Mouse (Mus musculus): ENCODE measurements at regions not wholly inside any gene's neighbourhood (a gene's known extent, or its start where the extent isn't known, plus 50 kb on each side); places are given as distances from the start of the nearest gene placed in this dataset.
A peak's percentile ranks its signal among the peaks of the same experiment; 100 is the strongest.

DNA sequence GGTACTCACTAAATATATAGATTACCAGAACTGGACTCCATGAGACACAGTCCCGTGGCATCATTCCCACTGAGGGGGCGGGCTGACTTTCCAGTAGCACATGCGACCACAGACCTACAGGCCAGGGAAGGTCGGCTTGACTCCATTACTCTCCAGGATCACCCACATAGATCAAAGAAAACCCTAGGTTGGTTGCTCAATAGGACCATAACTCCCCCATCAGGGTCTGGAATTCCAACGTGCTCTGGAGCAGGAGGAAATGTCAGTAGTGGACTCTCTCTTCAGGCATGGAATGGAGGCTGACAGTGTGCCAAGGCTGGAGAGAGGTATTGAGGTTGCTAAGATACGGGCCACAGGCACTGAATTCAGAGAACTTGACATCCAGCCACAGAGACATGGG, 482.0 kb upstream of the Tbx3 start:
- WGBS: 49% methylated on average over 6 of the region's 6 CpGs

DNA sequence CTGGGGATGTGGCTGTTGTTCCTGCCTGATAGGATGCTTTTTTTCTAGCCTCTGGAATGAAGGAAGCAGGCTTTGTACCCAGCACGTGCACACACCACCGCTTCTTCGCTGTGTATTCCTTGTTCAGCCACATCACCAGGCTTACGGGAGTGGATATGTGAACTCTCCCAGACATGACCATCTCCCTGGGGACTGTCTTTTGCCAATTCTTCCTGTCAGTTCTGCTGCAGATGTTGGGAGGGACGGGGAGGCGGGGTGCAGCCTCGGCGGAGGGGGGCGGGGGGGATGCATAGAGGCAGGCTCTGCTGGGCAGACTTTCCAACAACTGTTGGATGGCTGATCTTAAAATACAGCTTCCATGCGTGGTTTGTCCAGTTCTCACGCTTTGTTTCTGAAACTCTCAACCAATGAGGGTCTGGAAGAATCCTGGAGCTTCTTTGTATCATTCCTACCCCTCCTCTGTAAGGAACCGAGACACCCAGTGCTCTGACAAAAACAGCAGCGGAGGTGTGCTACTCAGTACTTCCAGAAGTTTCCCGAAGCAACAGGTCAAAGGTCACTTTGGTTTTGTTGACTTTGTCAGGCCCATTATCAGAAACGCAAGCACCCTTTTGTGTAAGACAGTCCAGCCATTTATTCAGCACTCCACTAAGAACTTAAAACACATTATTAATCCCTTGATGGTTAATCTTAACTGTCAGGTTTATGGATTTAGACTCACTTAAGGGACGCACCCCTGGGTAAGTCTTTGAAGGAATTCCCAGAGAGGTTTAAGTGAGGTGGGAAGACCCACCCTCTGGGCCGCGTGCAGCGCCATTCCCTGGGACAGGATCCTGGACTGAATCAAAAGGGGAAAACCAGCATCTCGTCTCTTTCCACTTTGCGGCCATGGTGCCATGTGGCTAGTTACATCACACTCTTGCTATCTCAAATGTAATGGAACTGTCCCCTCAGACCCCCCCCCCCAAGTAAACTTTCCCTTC, 476.5 kb upstream of the Tbx3 start:
- no peak for ATAC-seq (ENCODE audit: insufficient number of reproducible peaks, low FRiP score, low TSS enrichment, low read depth)

More for the DNA sequence above, 482.0 kb upstream of the Tbx3 start:
- Histone ChIP-seq H3K9ac (no peak overlapping the region), H3K27me3 (no peaks in the 10 kb centered on the region), H3K9me3 (replicated peaks) (no peaks in the 10 kb centered on the region), H3K4me2 (replicated peaks) (no peak overlapping the region), H3K36me3 (no peaks in the 10 kb centered on the region), H3K4me1 (peaks cover 10% of the 10 kb centered on the region; the same call in 1 of the 2 replicates), H3K27ac (replicated peaks) (no peak overlapping the region), H3K4me3 (replicated peaks) (no peak overlapping the region)
- ATAC-seq (ENCODE audit: insufficient number of reproducible peaks, low FRiP score, low TSS enrichment, low read depth): no peak

DNA sequence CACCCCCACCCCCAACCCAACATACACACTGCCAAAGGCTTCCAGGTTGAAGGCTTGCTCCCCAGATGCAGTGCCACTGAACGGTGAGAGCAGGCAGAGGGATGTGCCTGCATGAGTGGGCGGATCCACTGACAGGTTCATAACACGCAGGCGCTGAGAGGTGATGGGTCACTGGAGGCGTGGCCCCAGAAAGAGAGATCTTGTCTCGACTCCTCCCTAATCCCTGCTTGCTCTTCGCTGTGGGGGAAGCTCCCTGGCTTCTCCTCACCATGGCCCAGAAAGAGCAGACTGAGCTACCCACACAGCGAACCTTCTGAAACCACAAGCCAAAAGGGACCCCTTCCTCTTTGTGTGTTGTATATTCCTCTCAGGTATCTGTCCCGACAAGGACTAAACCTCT, 470.6 kb upstream of the Tbx3 start:
- Histone ChIP-seq H3K36me3 (no peaks in the 10 kb centered on the region), H3K4me3 (replicated peaks) (no peak overlapping the region), H3K9me3 (replicated peaks) (no peaks in the 10 kb centered on the region), H3K27ac (replicated peaks) (no peak overlapping the region), H3K4me2 (replicated peaks) (no peak overlapping the region), H3K4me1 (0 out of 2 replicates have a peak, but pooled peaks cover 3% of the 10 kb centered on the region), H3K9ac (no peak overlapping the region), H3K27me3 (no peaks in the 10 kb centered on the region)
- 45% methylated on average over 9 of the region's 9 CpGs for whole genome bisulfite sequencing
- no peak for ATAC-seq (ENCODE audit: insufficient number of reproducible peaks, low FRiP score, low TSS enrichment, low read depth)

More for the DNA sequence above, 476.5 kb upstream of the Tbx3 start:
- H3K27ac ChIP-seq (replicated peaks): no peak overlapping the region
- no peak overlapping the region for H3K4me3 ChIP-seq (replicated peaks)
- no peak overlapping the region for H3K4me2 ChIP-seq (replicated peaks)
- no peaks in the 10 kb centered on the region for H3K27me3 ChIP-seq
- peaks cover 19% of the 10 kb centered on the region for H3K4me1 ChIP-seq
- H3K9me3 ChIP-seq (replicated peaks): no peaks in the 10 kb centered on the region
- H3K36me3 ChIP-seq: no peaks in the 10 kb centered on the region
- no peak overlapping the region for H3K9ac ChIP-seq
- WGBS: 40% methylated on average over 21 of the region's 21 CpGs

DNA sequence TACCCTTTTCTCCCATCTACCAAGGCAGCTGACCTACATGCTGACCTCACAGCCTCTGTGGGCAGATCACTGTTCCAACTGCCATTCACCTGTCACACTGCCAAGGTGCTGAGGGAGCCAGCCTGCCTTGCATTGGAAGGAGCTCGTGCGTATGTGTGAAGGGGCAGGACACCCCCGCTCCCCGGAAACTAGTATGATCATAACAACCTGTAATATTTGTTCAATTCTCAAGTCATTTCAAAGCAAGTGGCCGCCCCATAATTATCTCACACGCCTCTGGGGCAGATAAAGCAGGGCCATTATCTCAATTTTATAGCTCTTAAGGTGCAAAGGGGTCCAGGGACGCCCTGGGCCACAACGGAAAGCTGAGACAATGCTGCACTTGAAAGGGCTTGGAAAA, 469.2 kb upstream of the Tbx3 start:
- Histone ChIP-seq H3K4me3 (replicated peaks) (no peak overlapping the region), H3K4me1 (0 out of 2 replicates have a peak, but pooled peaks cover 4% of the 10 kb centered on the region), H3K27me3 (no peaks in the 10 kb centered on the region), H3K27ac (replicated peaks) (no peak overlapping the region), H3K9ac (no peak overlapping the region), H3K9me3 (replicated peaks) (no peaks in the 10 kb centered on the region), H3K36me3 (no peaks in the 10 kb centered on the region), H3K4me2 (replicated peaks) (no peak overlapping the region)
- WGBS: 60% methylated on average over 8 of the region's 8 CpGs
- ATAC-seq (ENCODE audit: insufficient number of reproducible peaks, low FRiP score, low TSS enrichment, low read depth): no peak

DNA sequence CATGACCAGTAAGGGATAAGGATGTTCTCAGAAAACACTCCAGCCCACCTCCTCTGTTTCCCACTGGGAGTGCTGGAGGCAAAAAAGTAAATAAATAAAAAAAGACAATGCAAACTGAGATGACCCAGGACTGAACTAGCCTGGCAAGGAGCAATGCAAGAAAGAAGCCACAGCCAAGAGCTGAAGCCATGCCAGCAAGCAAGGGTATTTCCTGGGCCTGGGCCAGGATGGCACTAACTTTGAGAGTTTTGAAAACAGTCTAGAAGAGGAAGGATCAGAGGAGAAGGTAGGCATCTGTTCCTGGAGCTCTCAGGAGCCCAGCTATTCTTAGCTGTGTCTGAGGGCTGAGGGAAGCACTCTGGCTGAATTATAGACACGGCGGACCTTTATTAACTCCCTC, 465.7 kb upstream of the Tbx3 start:
- Histone ChIP-seq H3K9me3 (replicated peaks) (no peaks in the 10 kb centered on the region), H3K36me3 (no peaks in the 10 kb centered on the region), H3K27me3 (no peaks in the 10 kb centered on the region), H3K4me2 (replicated peaks) (no peak overlapping the region), H3K27ac (replicated peaks) (no peak overlapping the region), H3K9ac (no peak overlapping the region), H3K4me3 (replicated peaks) (no peak overlapping the region), H3K4me1 (0 out of 2 replicates have a peak, but pooled peaks cover 4% of the 10 kb centered on the region)
- 42% methylated on average over 2 of the region's 2 CpGs for WGBS
- ATAC-seq (ENCODE audit: insufficient number of reproducible peaks, low FRiP score, low TSS enrichment, low read depth): no peak

DNA sequence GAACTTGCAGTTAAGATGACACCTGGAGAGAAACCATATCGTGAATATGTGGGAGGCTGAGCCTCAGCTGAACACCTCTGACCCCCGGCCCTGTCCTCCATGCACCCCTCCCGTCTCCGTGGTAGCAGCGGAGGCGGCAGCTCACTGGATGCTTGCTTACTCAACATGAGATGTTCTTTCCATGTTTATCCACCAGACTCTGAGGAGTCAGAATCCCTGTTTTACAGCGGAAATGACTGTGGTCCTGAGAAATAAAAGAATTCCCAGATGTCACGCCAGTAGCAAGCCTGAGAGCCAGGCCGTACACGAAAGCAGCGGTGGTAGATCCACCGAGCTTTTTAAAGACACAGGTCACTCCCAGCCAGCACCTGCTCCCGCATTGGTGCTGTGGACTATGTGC, 462.4 kb upstream of the Tbx3 start:
- no peak overlapping the region for H3K27ac ChIP-seq (replicated peaks)
- no peak overlapping the region for H3K4me2 ChIP-seq (replicated peaks)
- H3K27me3 ChIP-seq: no peaks in the 10 kb centered on the region
- no peak overlapping the region for H3K9ac ChIP-seq
- 67% methylated on average over 13 of the region's 13 CpGs for WGBS
- H3K4me3 ChIP-seq (replicated peaks): no peak overlapping the region
- no peak for ATAC-seq (ENCODE audit: insufficient number of reproducible peaks, low FRiP score, low TSS enrichment, low read depth)
- no peaks in the 10 kb centered on the region for H3K36me3 ChIP-seq
- H3K9me3 ChIP-seq (replicated peaks): no peaks in the 10 kb centered on the region
- 0 out of 2 replicates have a peak, but pooled peaks cover 4% of the 10 kb centered on the region for H3K4me1 ChIP-seq

DNA sequence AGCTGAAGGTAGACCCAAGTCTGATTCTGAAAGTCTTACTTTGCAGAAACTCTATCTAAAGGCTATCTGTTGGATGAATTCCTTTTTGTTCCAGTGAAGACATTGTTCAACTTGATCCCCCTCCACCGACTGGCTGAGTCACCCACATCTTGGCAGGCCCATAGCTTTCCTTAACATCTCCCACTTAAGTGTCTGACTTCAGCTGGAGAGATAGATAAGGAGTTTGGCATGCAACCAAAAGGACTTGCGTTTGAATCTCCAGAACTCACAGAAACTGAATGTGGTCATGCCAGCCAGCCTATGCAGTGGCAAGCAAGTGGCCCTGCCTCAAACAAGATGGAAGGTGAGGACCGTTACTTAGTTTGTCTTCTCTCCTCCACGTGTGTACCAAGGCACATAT, 457.3 kb upstream of the Tbx3 start:
- whole genome bisulfite sequencing: 42% methylated on average over 4 of the region's 4 CpGs
- no peak for ATAC-seq (ENCODE audit: insufficient number of reproducible peaks, low FRiP score, low TSS enrichment, low read depth)
- H3K9ac ChIP-seq: no peak overlapping the region

DNA sequence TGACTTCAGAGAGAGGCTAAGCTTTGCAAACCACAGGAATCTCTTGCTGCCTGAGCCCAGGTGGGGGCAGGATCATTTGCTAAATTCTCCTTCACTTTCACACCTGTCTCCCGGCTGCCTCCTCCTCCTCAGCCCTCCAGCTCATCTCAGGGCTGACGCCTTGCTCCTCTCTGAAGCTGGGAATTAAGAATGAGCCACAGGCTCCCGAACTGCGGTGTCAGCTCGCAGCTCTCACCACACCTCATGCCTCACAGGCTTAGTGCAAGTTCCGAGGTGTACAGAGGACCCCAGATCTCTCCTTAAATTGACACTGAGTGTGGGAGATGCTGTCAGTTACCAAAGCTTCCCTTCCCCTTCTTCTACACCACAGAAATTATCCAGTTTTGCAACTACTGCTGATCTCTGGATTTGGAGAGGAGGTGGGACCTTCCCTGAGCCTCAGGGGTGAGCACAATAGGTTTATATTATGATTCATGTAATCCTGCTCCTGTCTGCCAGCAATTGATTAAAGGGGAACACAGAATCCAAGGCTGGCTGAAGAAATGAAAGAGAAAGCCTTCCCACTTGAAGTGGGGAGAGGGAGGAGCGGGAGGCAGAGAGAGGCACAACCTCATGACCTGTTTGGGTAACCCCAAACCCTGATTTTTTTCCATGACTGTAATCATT, 456.6 kb upstream of the Tbx3 start:
- WGBS: 48% methylated on average over 7 of the region's 7 CpGs
- H3K27ac ChIP-seq (replicated peaks): peak overlapping the region; percentile 44; the same call in 1 of the 2 replicates
- no peak for ATAC-seq (ENCODE audit: insufficient number of reproducible peaks, low FRiP score, low TSS enrichment, low read depth)
- H3K36me3 ChIP-seq: no peaks in the 10 kb centered on the region
- H3K4me1 ChIP-seq: peaks cover 4% of the 10 kb centered on the region
- H3K27me3 ChIP-seq: 0 out of 2 replicates have a peak, but pooled peaks cover 3% of the 10 kb centered on the region
- H3K4me3 ChIP-seq (replicated peaks): no peak overlapping the region
- H3K4me2 ChIP-seq (replicated peaks): no peak overlapping the region
- H3K9me3 ChIP-seq (replicated peaks): no peaks in the 10 kb centered on the region
- no peak overlapping the region for H3K9ac ChIP-seq

More for the DNA sequence above, 457.3 kb upstream of the Tbx3 start:
- Histone ChIP-seq H3K27me3 (no peaks in the 10 kb centered on the region), H3K4me3 (replicated peaks) (no peak overlapping the region), H3K4me1 (peaks cover 4% of the 10 kb centered on the region), H3K4me2 (replicated peaks) (no peak overlapping the region), H3K27ac (replicated peaks) (peak overlapping the region; percentile 44; the same call in 1 of the 2 replicates), H3K36me3 (no peaks in the 10 kb centered on the region), H3K9me3 (replicated peaks) (no peaks in the 10 kb centered on the region)

DNA sequence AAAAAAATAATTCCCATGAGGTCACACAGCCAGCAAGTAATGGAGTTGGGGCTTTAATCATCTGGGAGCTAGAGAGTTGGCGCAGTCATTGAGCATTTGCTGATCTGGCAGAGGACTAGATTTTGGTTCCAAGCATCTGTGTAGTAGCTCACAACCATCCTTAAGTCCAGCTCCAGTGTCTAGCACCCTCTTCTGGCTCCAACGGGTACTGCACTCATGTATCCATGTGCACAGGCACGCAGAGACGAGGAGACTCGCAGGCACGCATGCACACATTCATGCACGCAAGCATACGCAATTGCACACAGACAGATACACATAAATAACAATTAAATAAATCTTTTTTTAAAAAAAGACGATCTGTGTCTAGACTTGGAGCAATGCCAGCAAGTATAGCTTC, 455.5 kb upstream of the Tbx3 start:
- Histone ChIP-seq H3K27me3 (0 out of 2 replicates have a peak, but pooled peaks cover 3% of the 10 kb centered on the region), H3K4me2 (replicated peaks) (no peak overlapping the region), H3K9me3 (replicated peaks) (no peaks in the 10 kb centered on the region), H3K27ac (replicated peaks) (no peak overlapping the region), H3K4me3 (replicated peaks) (no peak overlapping the region), H3K4me1 (peaks cover 4% of the 10 kb centered on the region), H3K36me3 (no peaks in the 10 kb centered on the region), H3K9ac (no peak overlapping the region)
- ATAC-seq (ENCODE audit: insufficient number of reproducible peaks, low FRiP score, low TSS enrichment, low read depth): no peak
- 86% methylated on average over 9 of the region's 9 CpGs for WGBS

DNA sequence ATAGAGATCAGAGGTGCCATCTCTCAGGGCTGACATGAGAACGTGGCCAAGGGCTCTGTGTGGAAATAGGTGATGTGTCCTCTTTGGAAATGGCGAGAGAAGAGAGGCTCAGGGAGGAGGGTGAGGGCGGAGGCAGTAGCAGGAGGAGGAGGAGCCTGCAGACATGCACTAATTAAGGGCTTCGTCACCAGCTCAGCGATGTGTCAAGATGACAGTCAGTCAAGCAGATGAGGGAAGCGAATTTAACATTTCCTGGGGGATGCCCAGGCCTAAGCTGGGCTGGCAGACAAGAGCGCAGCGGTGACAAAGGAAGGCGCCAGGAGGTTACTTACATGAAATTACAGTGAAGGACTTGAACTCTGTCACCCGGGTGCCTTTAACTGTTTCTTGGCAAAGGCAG, 455.1 kb upstream of the Tbx3 start:
- H3K27ac ChIP-seq (replicated peaks): no peak overlapping the region
- H3K4me1 ChIP-seq: peaks cover 4% of the 10 kb centered on the region
- H3K9ac ChIP-seq: no peak overlapping the region
- 0 out of 2 replicates have a peak, but pooled peaks cover 3% of the 10 kb centered on the region for H3K27me3 ChIP-seq
- WGBS: 70% methylated on average over 10 of the region's 10 CpGs
- no peaks in the 10 kb centered on the region for H3K9me3 ChIP-seq (replicated peaks)
- H3K36me3 ChIP-seq: no peaks in the 10 kb centered on the region
- no peak overlapping the region for H3K4me2 ChIP-seq (replicated peaks)
- ATAC-seq (ENCODE audit: insufficient number of reproducible peaks, low FRiP score, low TSS enrichment, low read depth): no peak; the same call in 1 of the 2 replicates
- no peak overlapping the region for H3K4me3 ChIP-seq (replicated peaks)

DNA sequence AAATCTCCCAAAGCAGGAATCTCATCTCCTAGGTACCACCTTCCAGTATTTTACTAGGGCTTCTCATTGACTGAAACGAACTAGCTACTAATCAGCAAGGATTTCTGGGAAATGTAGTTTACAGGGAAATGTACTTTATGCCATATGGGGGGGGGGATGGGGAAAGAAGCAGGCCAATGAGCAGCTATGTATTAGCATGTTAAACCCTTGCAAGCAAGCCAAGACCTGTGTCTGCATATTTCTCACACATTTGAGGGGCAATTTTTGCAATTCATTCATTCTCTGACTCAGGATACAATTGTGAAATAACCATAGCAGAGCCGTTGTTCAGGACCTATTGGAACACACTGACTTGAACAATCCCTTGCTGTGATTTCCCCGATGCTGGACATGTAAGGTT, 454.3 kb upstream of the Tbx3 start:
- H3K4me2 ChIP-seq (replicated peaks): no peak overlapping the region
- no peak overlapping the region for H3K27ac ChIP-seq (replicated peaks)
- WGBS: 64% methylated on average over 3 of the region's 3 CpGs
- no peaks in the 10 kb centered on the region for H3K9me3 ChIP-seq (replicated peaks)
- no peak overlapping the region for H3K4me3 ChIP-seq (replicated peaks)
- H3K36me3 ChIP-seq: no peaks in the 10 kb centered on the region
- no peak for ATAC-seq (ENCODE audit: insufficient number of reproducible peaks, low FRiP score, low TSS enrichment, low read depth)
- 0 out of 2 replicates have a peak, but pooled peaks cover 3% of the 10 kb centered on the region for H3K27me3 ChIP-seq
- peaks cover 4% of the 10 kb centered on the region for H3K4me1 ChIP-seq
- H3K9ac ChIP-seq: no peak overlapping the region

Measured in embryonic facial prominence, embryonic 15.5 days (tissue).